Mouse (Mus musculus) retina, postnatal 1 day (tissue): ENCODE data around the gene Apol9b.
"Not testable (repeated sequence)": the region's sequence is repeated elsewhere in the genome, so short reads cannot be mapped to it uniquely, and the experiment has no call there.

Source experiments
- DNase-seq: peaks from one replicate; pipeline ENCODE4 v3.0.0-alpha.2; 2012

Apol9b gene

GRCm38 (mm10) chr15:77728739-77729138, at the start of gene Apol9b:
Apol9b (plus strand) TSS chr15:77729039.
- DNase-seq = not testable (repeated sequence)

- DNase-seq = peak; percentile 54
These were observed 44.9 kb upstream of the Apol9b start for GRCm38 (mm10) chr15:77683944-77684343.

GRCm38 (mm10) chr15:77691532-77692311, 37.1 kb upstream of the Apol9b start:
- peak; percentile 46 for DNase-seq

GRCm38 (mm10) chr15:77694687-77695295, 34.0 kb upstream of the Apol9b start:
- DNase-seq = peak; percentile 38

- DNase-seq = not testable (repeated sequence)
These were observed 30.2 kb upstream of the Apol9b start, which contains the start of gene Apol7e for GRCm38 (mm10) chr15:77698656-77699055. Apol7e (plus strand) TSS chr15:77698857.

GRCm38 (mm10) chr15:77705306-77705705, 23.5 kb upstream of the Apol9b start:
- DNase-seq = not testable (repeated sequence)

GRCm38 (mm10) chr15:77708936-77709335, 19.9 kb upstream of the Apol9b start:
- not testable (repeated sequence) for DNase-seq

- not testable (repeated sequence) for DNase-seq
These were observed 10.6 kb upstream of the Apol9b start for GRCm38 (mm10) chr15:77718240-77718639.

- DNase-seq = not testable (repeated sequence)
These were observed 7.3 kb upstream of the Apol9b start for GRCm38 (mm10) chr15:77721509-77721908.

GRCm38 (mm10) chr15:77724208-77724911, 4.5 kb upstream of the Apol9b start:
- DNase-seq = not testable (repeated sequence)

- not testable (repeated sequence) for DNase-seq
These were observed 3.3 kb upstream of the Apol9b start for GRCm38 (mm10) chr15:77725393-77726020.

GRCm38 (mm10) chr15:77727139-77727538, 1.7 kb upstream of the Apol9b start:
- DNase-seq = peak; percentile 50

- DNase-seq = not testable (repeated sequence)
These were observed 1.1 kb upstream of the Apol9b start for GRCm38 (mm10) chr15:77727745-77728144.

GRCm38 (mm10) chr15:77731605-77732004, 2.8 kb downstream of the Apol9b start:
- DNase-seq = no peak

- not testable (repeated sequence) for DNase-seq
These were observed 4.0 kb downstream of the Apol9b start for GRCm38 (mm10) chr15:77732851-77733250.

- DNase-seq = not testable (repeated sequence)
These were observed 4.5 kb downstream of the Apol9b start for GRCm38 (mm10) chr15:77733380-77733779.

- DNase-seq = not testable (repeated sequence)
These were observed 5.1 kb downstream of the Apol9b start for GRCm38 (mm10) chr15:77733903-77734302.

- no peak for DNase-seq
These were observed 11.9 kb downstream of the Apol9b start for GRCm38 (mm10) chr15:77740511-77741297.

- DNase-seq = not testable (repeated sequence)
These were observed 12.7 kb downstream of the Apol9b start for GRCm38 (mm10) chr15:77741556-77741955.

- DNase-seq = no peak
These were observed 15.8 kb downstream of the Apol9b start for GRCm38 (mm10) chr15:77744632-77745031.

- no peak for DNase-seq
These were observed 16.2 kb downstream of the Apol9b start for GRCm38 (mm10) chr15:77745081-77745480.

- no peak for DNase-seq
These were observed 17.5 kb downstream of the Apol9b start for GRCm38 (mm10) chr15:77746326-77746725.
